ENCODE assay signal across 7 mouse cellular contexts in genomic region chr19:58910941-58911368, GRCm38 (mm10). TPM values are rescaled to one million over a fixed set of nuclear protein-coding genes. Genes with fewer than 3 reads are reported as not detected.
DNase-seq lines count a peak whose midpoint lies in the region; ATAC-seq and TF ChIP-seq lines count a peak whose summit lies in the region.

No protein-coding gene starts in this region.

- peak; percentile 46 for ATAC-seq in forebrain, embryonic 13.5 days
- peak; percentile 60; the same call in 1 of the 2 replicates for ATAC-seq in limb, embryonic 14.5 days (ENCODE audit: low FRiP score, low read depth)
- no peak for ATAC-seq in midbrain, postnatal 0 days (ENCODE audit: low FRiP score)

- H3K27me3 ChIP-seq in ES-Bruce4 (ENCODE audit: control insufficient read depth, insufficient read depth, low read length, poor library complexity, severe bottlenecking): no peaks in the 10 kb centered on the region
- peaks cover 63% of the 10 kb centered on the region for H3K27me3 ChIP-seq in forebrain, embryonic 13.5 days
- H3K27me3 ChIP-seq in limb, embryonic 14.5 days (ENCODE audit: control insufficient read depth, insufficient read depth, low read length): no peaks in the 10 kb centered on the region
- no peaks in the 10 kb centered on the region for H3K27me3 ChIP-seq in midbrain, postnatal 0 days (ENCODE audit: insufficient read depth, low read length)

- whole genome bisulfite sequencing in forebrain, embryonic 13.5 days: 2% methylated on average over 11 of the region's 11 CpGs
- 4% methylated on average over 11 of the region's 11 CpGs for WGBS in limb, embryonic 14.5 days
- 3% methylated on average over 11 of the region's 11 CpGs for WGBS in midbrain, postnatal 0 days

- peak; percentile 89 for DNase-seq in A20 (ENCODE audit: low read depth, low spot score)
- no peak for DNase-seq in limb, embryonic 14.5 days (ENCODE audit: low spot score)
- DNase-seq in midbrain, postnatal 0 days (ENCODE audit: low spot score): no peak
- no peak for DNase-seq in layer of hippocampus, postnatal 25 days (ENCODE audit: extremely low spot score in 1 of 2, low spot score in 1 of 2)
- DNase-seq in gastrocnemius, postnatal 4 days (ENCODE audit: low spot score in 2 of 2): no peak

- no peak for TF ChIP-seq EP300 in ES-Bruce4 (IDR thresholded peaks at IDR 0.05; ENCODE audit: insufficient read depth, low read depth, low read length)

- TF ChIP-seq POLR2A in ES-Bruce4 (IDR thresholded peaks at IDR 0.05; ENCODE audit: insufficient read depth, low read length): no peak
- no peak for TF ChIP-seq POLR2A in limb, embryonic 14.5 days (IDR thresholded peaks at IDR 0.05; ENCODE audit: borderline replicate concordance, extremely low read depth, insufficient read depth, insufficient read length)

- no peaks in the 10 kb centered on the region for H3K36me3 ChIP-seq in ES-Bruce4 (ENCODE audit: control insufficient read depth, insufficient read depth, low read length, poor library complexity, severe bottlenecking)
- no peaks in the 10 kb centered on the region for H3K36me3 ChIP-seq in forebrain, embryonic 13.5 days (ENCODE audit: poor library complexity, severe bottlenecking)
- H3K36me3 ChIP-seq in limb, embryonic 14.5 days (ENCODE audit: control insufficient read depth, insufficient read depth, low read length): no peaks in the 10 kb centered on the region
- H3K36me3 ChIP-seq in midbrain, postnatal 0 days (ENCODE audit: insufficient read depth, low read length): no peaks in the 10 kb centered on the region

- H3K4me2 ChIP-seq in forebrain, embryonic 13.5 days: peak overlapping the region; percentile 55
- peak overlapping the region; percentile 58 for H3K4me2 ChIP-seq in limb, embryonic 14.5 days (replicated peaks; ENCODE audit: low read depth, low read length, severe bottlenecking)
- H3K4me2 ChIP-seq in midbrain, postnatal 0 days (ENCODE audit: low read depth, low read length, poor library complexity, severe bottlenecking): peak overlapping the region; percentile 46

- no peaks in the 10 kb centered on the region for H3K9me3 ChIP-seq in ES-Bruce4 (replicated peaks; ENCODE audit: control insufficient read depth, insufficient read depth, low read length, poor library complexity, severe bottlenecking)
- no peaks in the 10 kb centered on the region for H3K9me3 ChIP-seq in forebrain, embryonic 13.5 days (replicated peaks)
- H3K9me3 ChIP-seq in limb, embryonic 14.5 days (ENCODE audit: control insufficient read depth, low read length): no peaks in the 10 kb centered on the region
- no peaks in the 10 kb centered on the region for H3K9me3 ChIP-seq in midbrain, postnatal 0 days (ENCODE audit: low read length)

- no peak overlapping the region for H3K9ac ChIP-seq in ES-Bruce4 (ENCODE audit: low read depth, poor library complexity, severe bottlenecking)
- H3K9ac ChIP-seq in forebrain, embryonic 13.5 days: peak overlapping the region; percentile 45; the same call in 1 of the 2 replicates
- H3K9ac ChIP-seq in limb, embryonic 14.5 days (ENCODE audit: low read depth, low read length, severe bottlenecking): peak overlapping the region; percentile 49
- H3K9ac ChIP-seq in midbrain, postnatal 0 days (replicated peaks; ENCODE audit: low read length, poor library complexity, severe bottlenecking): peak overlapping the region; percentile 5; the same call in 1 of the 2 replicates

- no peak overlapping the region for H3K27ac ChIP-seq in ES-Bruce4 (ENCODE audit: insufficient read depth, low read length)
- H3K27ac ChIP-seq in forebrain, embryonic 13.5 days: 0 out of 2 replicates have a peak overlapping the region, but pooled peaks have one; percentile 3
- H3K27ac ChIP-seq in limb, embryonic 14.5 days (replicated peaks; ENCODE audit: low read depth, low read length): no peak overlapping the region
- no peak overlapping the region for H3K27ac ChIP-seq in midbrain, postnatal 0 days (ENCODE audit: low read depth, low read length)

- peak overlapping the region; percentile 58 for H3K4me3 ChIP-seq in ES-Bruce4 (ENCODE audit: low read depth, low read length)
- H3K4me3 ChIP-seq in forebrain, embryonic 13.5 days: peak overlapping the region; percentile 32
- peak overlapping the region; percentile 29 for H3K4me3 ChIP-seq in limb, embryonic 14.5 days (replicated peaks; ENCODE audit: low read length)
- H3K4me3 ChIP-seq in midbrain, postnatal 0 days (ENCODE audit: low read depth, low read length): peak overlapping the region; percentile 19; the same call in 1 of the 2 replicates

- H3K4me1 ChIP-seq in ES-Bruce4 (ENCODE audit: control insufficient read depth, insufficient read depth, low read length): no peaks in the 10 kb centered on the region
- H3K4me1 ChIP-seq in forebrain, embryonic 13.5 days: peaks cover 17% of the 10 kb centered on the region
- H3K4me1 ChIP-seq in limb, embryonic 14.5 days (ENCODE audit: control insufficient read depth, insufficient read depth, low read length): no peaks in the 10 kb centered on the region
- H3K4me1 ChIP-seq in midbrain, postnatal 0 days (ENCODE audit: insufficient read depth, low read length): no peaks in the 10 kb centered on the region

- TF ChIP-seq CTCF in ES-Bruce4 (IDR thresholded peaks at IDR 0.05; ENCODE audit: low read depth, low read length): peak; percentile 24
- peak; percentile 47 for TF ChIP-seq CTCF in midbrain, postnatal 0 days (IDR thresholded peaks at IDR 0.05)

RNA-seq across cellular contexts. Expression of gene Eno4, which starts 32.3 kb away (rescaled TPM):
- polyA plus RNA-seq in ES-Bruce4 (2011; ENCODE audit: insufficient read depth, insufficient read length, low read depth, missing spikeins): 1.1 and 1.9 TPM in 2 replicates
- 1.5 and 1.7 TPM in 2 replicates for polyA plus RNA-seq in forebrain, embryonic 13.5 days (2015; fragmentation: Nextera tagmentation; extraction: Ambion mirVana)
- polyA plus RNA-seq in limb, embryonic 14.5 days (2012; rRNA removed): 0.28 and 0.31 TPM in 2 replicates
- 0.17 and 0.19 TPM in 2 replicates for polyA plus RNA-seq in limb, embryonic 14.5 days (2014; fragmentation: Nextera tagmentation; extraction: Ambion mirVana)
- 0.42 and 0.71 TPM in 2 replicates for total RNA-seq in midbrain, postnatal 0 days (2014; rRNA removed)
- 1.3 and 1.5 TPM in 2 replicates for polyA plus RNA-seq in midbrain, postnatal 0 days (2015; fragmentation: Nextera tagmentation; extraction: Ambion mirVana)
- total RNA-seq in layer of hippocampus, postnatal 25 days (2021): 1 to 10 TPM; 1.2 to 1.5 TPM
- total RNA-seq in gastrocnemius, postnatal 4 days (2021): under 1 TPM in 1 of 2 experiments, not detected in 1; 0.26 TPM

RNA-seq across cellular contexts. Expression of gene Hspa12a, which starts 32.5 kb away (rescaled TPM):
- polyA plus RNA-seq in ES-Bruce4 (2011; ENCODE audit: insufficient read depth, insufficient read length, low read depth, missing spikeins): 6.0 and 6.8 TPM in 2 replicates
- 18.7 and 19.0 TPM in 2 replicates for polyA plus RNA-seq in forebrain, embryonic 13.5 days (2015; fragmentation: Nextera tagmentation; extraction: Ambion mirVana)
- 6.1 and 7.7 TPM in 2 replicates for polyA plus RNA-seq in limb, embryonic 14.5 days (2012; rRNA removed)
- 2.3 and 2.4 TPM in 2 replicates for polyA plus RNA-seq in limb, embryonic 14.5 days (2014; fragmentation: Nextera tagmentation; extraction: Ambion mirVana)
- 73.7 and 80.0 TPM in 2 replicates for total RNA-seq in midbrain, postnatal 0 days (2014; rRNA removed)
- 53.8 and 54.0 TPM in 2 replicates for polyA plus RNA-seq in midbrain, postnatal 0 days (2015; fragmentation: Nextera tagmentation; extraction: Ambion mirVana)
- total RNA-seq in layer of hippocampus, postnatal 25 days (2021): 100 to 1,000 TPM; 236 to 241 TPM
- total RNA-seq in gastrocnemius, postnatal 4 days (2021): 10 to 100 TPM; 19.7 to 22.0 TPM
